Mouse (Mus musculus) stomach, postnatal 0 days (tissue): Measurements from ENCODE around the gene Alkbh4. TPM values are rescaled to one million over a fixed set of nuclear protein-coding genes. Genes with fewer than 3 reads are reported as not detected.

ENCODE experiments used
- ATAC-seq: fragments of 200-750 bp; cut with Nextera tagmentation; 2 replicates; pipeline ENCODE4 v1.8.0; 2017; ENCODE audit not compliant: low FRiP score, low TSS enrichment
- DNase-seq: peaks from one replicate; pipeline ENCODE4 v3.0.0-alpha.2; 2016; ENCODE audit warnings: low spot score
- H3K27ac ChIP-seq: fragments of 300-500 bp; sonication (generic); replicated peaks from 2 replicates; pipeline ENCODE4 v1.5.1; 2014; ENCODE audit warnings: mild to moderate bottlenecking, control low read depth
- H3K27me3 ChIP-seq: fragments of 300-500 bp; sonication (generic); 2 replicates; pipeline ENCODE4 v1.6.1; 2014; ENCODE audit warnings: low read length; ENCODE audit not compliant: control insufficient read depth, insufficient read depth
- H3K36me3 ChIP-seq: fragments of 300-500 bp; sonication (generic); 2 replicates; pipeline ENCODE4 v1.6.1; 2014; ENCODE audit warnings: low read length, mixed read lengths; ENCODE audit not compliant: control insufficient read depth, insufficient read depth
- H3K4me1 ChIP-seq: fragments of 300-500 bp; sonication (generic); replicated peaks from 2 replicates; pipeline ENCODE4 v1.6.1; 2014; ENCODE audit warnings: antibody characterized with exemption; ENCODE audit not compliant: control insufficient read depth, insufficient read depth
- H3K4me2 ChIP-seq: fragments of 300-500 bp; sonication (generic); replicated peaks from 2 replicates; pipeline ENCODE4 v1.6.1; 2014; ENCODE audit warnings: low read depth, mild to moderate bottlenecking, control low read depth, moderate library complexity
- H3K4me3 ChIP-seq: fragments of 300-500 bp; sonication (generic); 2 replicates; pipeline ENCODE4 v1.5.1; 2014; ENCODE audit warnings: low read depth, low read length, control low read depth
- H3K9ac ChIP-seq: fragments of 300-500 bp; sonication (generic); 2 replicates; pipeline ENCODE4 v1.6.1; 2014; ENCODE audit warnings: mild to moderate bottlenecking, low read length, control low read depth, mixed read lengths
- H3K9me3 ChIP-seq: fragments of 300-500 bp; sonication (generic); 2 replicates; pipeline ENCODE4 v1.6.1; 2016; ENCODE audit warnings: low read length; ENCODE audit not compliant: control insufficient read depth
- CTCF ChIP-seq: IDR thresholded peaks from 2 replicates; pipeline ENCODE4 v1.5.1; 2016; ENCODE audit warnings: antibody characterized with exemption, low read depth, mild to moderate bottlenecking, moderate library complexity
- EP300 ChIP-seq: optimal IDR thresholded peaks from 2 replicates; pipeline ENCODE3; 2016; ENCODE audit warnings: antibody characterized with exemption
- WGBS: fragments of 180-500 bp; shearing (Covaris S2); extraction: QIAGEN DNeasy Blood & Tissue Kit; methylation state at CpG from one replicate; pipeline ENCODE4 v1.1.7; 2014; 5-methylcytosine and 5-hydroxymethylcytosine counted together
- polyA plus RNA-seq: library from polyadenylated mRNA; unstranded; fragments of >200 nt; fragmentation: Nextera tagmentation; extraction: Ambion mirVana; gene quantifications from 2 replicates; pipeline ENCODE4 v1.2.1, GENCODE M21; 2015

Alkbh4 gene
- polyA plus RNA-seq, 1 experiment from 2014 or later: 9.4 TPM

GRCm38 (mm10) chr5:136171363-136172341, 35.7 kb downstream of the Alkbh4 start:
- Histone ChIP-seq H3K4me1 (peaks cover 2% of the 10 kb centered on the region; the same call in 1 of the 2 replicates), H3K9ac (no peak overlapping the region), H3K4me2 (peak overlapping the region; percentile 87), H3K27me3 (no peaks in the 10 kb centered on the region), H3K27ac (peak overlapping the region; percentile 88), H3K4me3 (peak overlapping the region; percentile 57; the same call in 1 of the 2 replicates), H3K36me3 (no peaks in the 10 kb centered on the region), H3K9me3 (no peaks in the 10 kb centered on the region)
- TF ChIP-seq EP300 (no peak), CTCF (no peak)
- WGBS: 24% methylated on average over 17 of the region's 17 CpGs
- peak; percentile 50 for DNase-seq
- ATAC-seq: peak; percentile 39

GRCm38 (mm10) chr5:136172939-136173338, 37.0 kb downstream of the Alkbh4 start:
- Histone ChIP-seq H3K4me2 (no peak overlapping the region), H3K9ac (no peak overlapping the region), H3K36me3 (no peaks in the 10 kb centered on the region), H3K4me3 (no peak overlapping the region), H3K27ac (peak overlapping the region; percentile 88; the same call in 1 of the 2 replicates), H3K9me3 (no peaks in the 10 kb centered on the region), H3K4me1 (peaks cover 2% of the 10 kb centered on the region; the same call in 1 of the 2 replicates), H3K27me3 (no peaks in the 10 kb centered on the region)
- DNase-seq (no peak), ATAC-seq (no peak)
- TF ChIP-seq CTCF (no peak), EP300 (no peak)
- 75% methylated on average over 9 of the region's 9 CpGs for WGBS

GRCm38 (mm10) chr5:136173606-136174463, 37.9 kb downstream of the Alkbh4 start:
- ATAC-seq: peak; percentile 50
- Histone ChIP-seq H3K4me3 (no peak overlapping the region), H3K36me3 (peaks cover 5% of the 10 kb centered on the region), H3K27me3 (no peaks in the 10 kb centered on the region), H3K9ac (no peak overlapping the region), H3K4me1 (peaks cover 2% of the 10 kb centered on the region; the same call in 1 of the 2 replicates), H3K27ac (peak overlapping the region; percentile 59), H3K4me2 (no peak overlapping the region), H3K9me3 (no peaks in the 10 kb centered on the region)
- DNase-seq: peak; percentile 64
- WGBS: 9% methylated on average over 9 of the region's 9 CpGs
- TF ChIP-seq EP300 (no peak), CTCF (no peak)

GRCm38 (mm10) chr5:136179594-136179993, 43.6 kb downstream of the Alkbh4 start:
- H3K9me3 ChIP-seq: no peaks in the 10 kb centered on the region
- H3K36me3 ChIP-seq: peaks cover 12% of the 10 kb centered on the region
- no peak overlapping the region for H3K4me3 ChIP-seq
- H3K27me3 ChIP-seq: no peaks in the 10 kb centered on the region
- TF ChIP-seq EP300 (no peak), CTCF (no peak)
- 66% methylated on average over 5 of the region's 5 CpGs for WGBS
- ATAC-seq (no peak), DNase-seq (no peak)
- H3K4me1 ChIP-seq: no peaks in the 10 kb centered on the region
- no peak overlapping the region for H3K27ac ChIP-seq
- no peak overlapping the region for H3K4me2 ChIP-seq
- no peak overlapping the region for H3K9ac ChIP-seq

- Histone ChIP-seq H3K9me3 (no peaks in the 10 kb centered on the region), H3K4me3 (no peak overlapping the region), H3K36me3 (peaks cover 12% of the 10 kb centered on the region), H3K27ac (no peak overlapping the region), H3K4me2 (no peak overlapping the region), H3K4me1 (no peaks in the 10 kb centered on the region), H3K9ac (no peak overlapping the region), H3K27me3 (no peaks in the 10 kb centered on the region)
- DNase-seq: no peak
- WGBS: 90% methylated on average over 6 of the region's 6 CpGs
- no peak for ATAC-seq
- TF ChIP-seq CTCF: no peak
- no peak for TF ChIP-seq EP300
These were observed 45.3 kb downstream of the Alkbh4 start for GRCm38 (mm10) chr5:136181197-136181596.
